Mouse (Mus musculus): ENCODE data around the gene Ddx46. TPM values are rescaled to one million over a fixed set of nuclear protein-coding genes. Genes with fewer than 3 reads are reported as not detected.

Ddx46 gene
- total RNA-seq (2023): 105 TPM

DNA sequence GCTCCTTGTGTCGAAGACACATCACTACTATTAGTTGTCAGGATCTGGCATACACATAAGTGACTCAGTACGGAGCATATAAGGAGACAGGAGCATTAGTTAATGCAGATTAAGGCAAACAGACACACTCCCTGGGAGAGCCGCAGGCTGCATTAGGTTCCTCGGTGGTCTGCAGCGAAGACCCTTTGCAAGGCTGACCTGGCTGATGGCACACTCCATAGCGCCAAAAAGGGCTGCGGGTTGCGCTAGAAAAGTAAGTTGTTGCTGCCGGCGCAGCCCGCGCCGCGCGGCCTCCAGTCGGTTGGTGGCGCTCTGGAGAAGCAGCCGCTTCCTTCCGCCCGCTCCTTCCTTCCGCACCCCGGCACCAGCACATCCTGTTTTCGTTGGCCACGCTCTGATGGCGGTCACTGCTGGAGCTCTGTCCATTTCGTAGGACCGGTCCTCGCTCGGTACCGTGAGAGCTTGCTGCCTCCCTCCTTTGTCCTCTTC, at the start of gene Ddx46:
TSS of gene Ddx46 (plus strand) at position 389 of the 489 bp plus-strand sequence.

DNA sequence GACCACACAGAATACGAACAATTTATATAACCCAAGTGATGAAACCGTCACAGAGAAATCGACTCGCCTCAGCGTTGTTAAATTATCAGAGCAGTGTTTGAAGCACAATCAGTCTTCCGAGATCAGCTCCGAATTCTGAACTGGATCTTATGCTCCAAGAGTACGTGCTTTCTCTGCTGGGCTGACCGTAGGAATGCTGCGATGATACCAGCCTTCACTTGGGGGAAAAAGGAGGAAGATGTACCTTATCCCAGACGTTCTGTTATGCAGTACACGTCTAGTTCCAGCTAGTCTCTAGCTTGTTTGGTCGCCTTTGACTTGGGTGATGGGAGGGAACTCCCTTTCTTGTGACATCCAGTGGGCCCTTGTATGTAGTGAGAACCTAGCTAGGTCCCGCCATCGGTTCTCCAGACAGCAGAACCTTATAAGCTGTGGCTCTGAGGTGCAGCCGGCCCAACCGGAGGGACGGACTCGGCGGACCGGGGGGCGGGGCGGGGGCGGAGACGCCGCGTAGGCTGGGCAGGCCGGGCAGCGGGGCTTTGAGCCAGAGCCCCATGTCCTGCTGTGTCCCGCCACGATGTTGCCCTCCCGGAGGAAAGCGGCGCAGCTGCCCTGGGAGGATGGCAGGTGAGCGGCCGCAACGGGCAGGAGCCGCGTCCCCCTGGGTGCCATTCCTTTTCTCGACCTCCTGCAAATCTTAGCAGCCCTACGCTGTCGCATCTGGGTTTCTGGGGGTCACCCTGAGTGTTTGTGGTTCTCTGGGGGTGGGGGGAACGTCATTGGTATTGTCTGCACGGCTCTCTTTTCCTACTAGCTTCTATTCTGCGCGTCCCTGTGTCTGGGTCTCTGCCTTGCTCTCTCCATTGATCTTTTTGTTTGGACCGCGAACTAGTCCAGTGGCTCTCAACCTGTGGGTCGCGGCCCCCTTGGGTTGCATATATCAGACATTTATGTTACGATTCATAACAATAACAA, 35.0 kb upstream of the Ddx46 start, which contains the start of gene B4galt7:
TSS of gene B4galt7 (plus strand) at position 331 of the 975 bp plus-strand sequence.

DNA sequence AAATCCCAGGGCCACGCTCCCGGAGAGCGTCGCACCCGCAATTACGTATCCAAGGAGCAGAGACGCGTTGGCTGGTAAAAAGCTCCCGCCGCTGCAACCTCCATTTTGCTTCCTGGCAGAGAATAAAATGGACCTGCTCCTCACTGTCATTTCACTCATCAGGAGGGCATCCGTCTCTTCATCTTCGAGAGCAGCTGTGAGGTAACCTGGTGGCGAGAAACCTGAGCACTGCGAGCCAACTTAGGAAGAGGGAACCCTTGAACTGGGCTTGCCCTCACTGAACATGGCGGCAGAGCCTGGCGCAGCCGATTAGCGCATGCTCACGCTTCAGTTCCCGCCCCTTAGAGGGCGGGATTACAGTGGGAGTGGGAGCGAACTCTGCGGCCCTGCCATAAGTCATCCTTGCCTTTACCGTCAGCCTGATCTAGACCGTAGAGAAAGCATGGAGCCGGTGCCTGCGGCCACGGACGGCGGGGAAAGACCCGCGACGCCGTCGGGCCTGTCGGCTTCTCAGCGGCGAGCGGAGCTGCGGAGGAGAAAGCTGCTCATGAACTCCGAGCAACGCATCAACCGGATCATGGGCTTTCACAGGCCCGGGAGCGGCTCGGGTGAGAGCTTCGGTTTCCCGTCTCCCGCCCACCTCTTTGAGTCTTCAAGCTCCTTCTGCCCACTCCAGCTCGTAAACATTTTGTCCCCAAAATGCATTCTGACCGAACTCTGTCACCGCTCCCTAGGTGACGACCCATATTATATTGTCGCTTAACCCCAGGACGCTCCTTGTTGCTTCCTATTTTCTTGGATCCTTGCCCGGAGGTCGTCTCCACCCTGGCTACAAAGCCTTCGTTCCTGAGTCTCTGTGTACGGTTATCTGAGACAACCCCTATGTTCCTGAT, 11.9 kb upstream of the Ddx46 start, which contains the start of gene Caml:
TSS of gene Caml (plus strand) at position 357 of the 893 bp plus-strand sequence.

GRCm38 (mm10) chr13:55692535-55693242, 57.9 kb downstream of the Ddx46 start, which contains the start of gene B230219D22Rik:
TSS of gene B230219D22Rik (plus strand) at chr13:55693124.

GRCm38 (mm10) chr13:55714501-55715166, 79.8 kb downstream of the Ddx46 start, which contains the start of gene Txndc15:
TSS of gene Txndc15 (plus strand) at chr13:55714650.

GRCm38 (mm10) chr13:55727120-55727838, 92.5 kb downstream of the Ddx46 start, which contains the start of gene Pcbd2:
TSS of gene Pcbd2 (plus strand) at chr13:55727368.

Other genes starting within 250 kb of the Ddx46 start
- gene Slc34a1, start 236.8 kb upstream of the Ddx46 start, total RNA-seq (2023): not detected
- not detected for gene Pfn3, start 219.8 kb upstream of the Ddx46 start, total RNA-seq (2023)
- gene F12, start 208.2 kb upstream of the Ddx46 start, total RNA-seq (2023): 1.1 TPM
- gene Grk6, start 190.0 kb upstream of the Ddx46 start, total RNA-seq (2023): 405 TPM
- gene Prr7, start 170.8 kb upstream of the Ddx46 start, total RNA-seq (2023): 56.5 TPM
- gene Dbn1, start 146.9 kb upstream of the Ddx46 start, total RNA-seq (2023): 0.23 TPM
- gene Pdlim7, start 121.4 kb upstream of the Ddx46 start, total RNA-seq (2023): 8.0 TPM
- 20.7 TPM for gene Dok3, start 105.7 kb upstream of the Ddx46 start, total RNA-seq (2023)
- gene Ddx41, start 98.4 kb upstream of the Ddx46 start, total RNA-seq (2023): 65.2 TPM
- gene Fam193b, start 63.9 kb upstream of the Ddx46 start, total RNA-seq (2023): 147 TPM
- 104 TPM for gene Tmed9, start 61.3 kb upstream of the Ddx46 start, total RNA-seq (2023)
- gene B4galt7, start 35.1 kb upstream of the Ddx46 start, total RNA-seq (2023): 21.6 TPM
- gene Caml, start 12.0 kb upstream of the Ddx46 start, total RNA-seq (2023): 22.3 TPM
- gene B230219D22Rik, start 58.1 kb downstream of the Ddx46 start, total RNA-seq (2023): 31.4 TPM
- gene Txndc15, start 79.6 kb downstream of the Ddx46 start, total RNA-seq (2023): 21.5 TPM
- 24.9 TPM for gene Pcbd2, start 92.3 kb downstream of the Ddx46 start, total RNA-seq (2023)
- gene Catsper3, start 149.5 kb downstream of the Ddx46 start, total RNA-seq (2023): not detected
- gene Pitx1, start 201.2 kb downstream of the Ddx46 start, total RNA-seq (2023): not detected